Mouse (Mus musculus) left cerebral cortex, postnatal 14 days (tissue): ENCODE measurements at regions not wholly inside any gene's neighbourhood (a gene's known extent, or its start where the extent isn't known, plus 50 kb on each side); places are given as distances from the start of the nearest gene placed in this dataset.

ENCODE experiments used
- DNase-seq, 2 experiments: peaks; one replicate each; pipeline ENCODE4 v3.0.0; 2021 to 2022; ENCODE audit warnings: low spot score in 2 of 2, mixed read lengths in 1 of 2
- intact Hi-C: fragments of 180-260 bp; cut with DNase I; formaldehyde crosslinking; loops from one replicate; pipeline ENCODE4 v1.15.1; 2025

DNA sequence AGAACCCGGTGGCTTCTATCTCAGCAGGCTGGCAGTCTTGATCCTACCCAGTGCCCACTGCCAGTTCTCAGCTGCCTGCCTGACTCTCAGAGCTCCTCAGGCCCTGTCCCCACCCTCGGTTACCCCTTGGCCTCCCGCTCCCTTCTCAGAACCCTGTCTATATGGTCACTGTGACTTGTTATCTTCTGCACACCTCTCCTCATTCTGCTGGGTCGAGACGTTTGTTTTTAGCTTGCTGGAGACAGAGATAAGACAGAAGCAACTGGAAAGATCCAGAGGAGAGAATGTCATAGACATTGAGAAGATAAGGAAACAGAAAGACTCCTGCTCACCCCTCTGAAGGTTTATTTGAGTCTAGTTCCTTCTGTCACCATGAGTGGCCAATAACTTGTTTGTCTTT, 53.8 kb upstream of the Phc1 start:
- intact Hi-C loops: loop anchor here (5.0 to 10.0 kb wide), 2 partner anchors 137 to 839 kb away; no protein-coding TSS in a partner anchor
- DNase-seq: no peak

DNA sequence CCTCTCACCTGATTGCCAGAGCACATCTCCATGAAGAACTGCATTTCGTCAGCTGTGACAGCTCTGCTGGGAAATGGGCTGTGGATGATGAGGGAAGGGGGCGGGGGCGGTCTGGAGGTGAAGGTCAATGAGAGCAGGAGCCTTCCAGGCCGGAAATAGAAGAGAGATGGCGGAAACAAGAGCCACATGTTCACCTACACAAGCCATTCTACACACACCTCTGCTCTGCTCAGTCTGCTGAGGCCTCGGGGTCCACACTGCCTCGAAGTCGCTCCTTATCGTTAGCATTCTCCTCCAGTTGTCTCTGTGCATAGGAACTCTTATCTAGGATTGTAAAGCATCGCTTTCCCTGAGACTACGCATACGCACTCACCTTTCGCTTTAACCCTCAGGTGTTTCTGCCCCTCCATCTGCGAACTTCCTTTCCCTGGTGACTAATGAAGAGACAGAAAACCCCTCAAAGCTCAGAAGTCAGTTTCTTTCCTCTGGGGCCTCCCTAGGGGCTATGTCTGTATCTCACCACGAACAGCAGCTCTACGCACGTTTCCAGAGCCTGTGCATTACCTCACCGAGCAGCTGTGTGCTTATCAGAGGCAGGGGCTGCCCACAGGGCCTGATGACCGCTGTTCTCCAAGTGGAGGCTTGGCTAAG, 53.0 kb upstream of the Phc1 start:
- no peak for DNase-seq
- intact Hi-C loops: loop anchor here (2.0 to 10.0 kb wide), 3 partner anchors 53 to 839 kb away; partner anchors contain the start of gene Phc1

DNA sequence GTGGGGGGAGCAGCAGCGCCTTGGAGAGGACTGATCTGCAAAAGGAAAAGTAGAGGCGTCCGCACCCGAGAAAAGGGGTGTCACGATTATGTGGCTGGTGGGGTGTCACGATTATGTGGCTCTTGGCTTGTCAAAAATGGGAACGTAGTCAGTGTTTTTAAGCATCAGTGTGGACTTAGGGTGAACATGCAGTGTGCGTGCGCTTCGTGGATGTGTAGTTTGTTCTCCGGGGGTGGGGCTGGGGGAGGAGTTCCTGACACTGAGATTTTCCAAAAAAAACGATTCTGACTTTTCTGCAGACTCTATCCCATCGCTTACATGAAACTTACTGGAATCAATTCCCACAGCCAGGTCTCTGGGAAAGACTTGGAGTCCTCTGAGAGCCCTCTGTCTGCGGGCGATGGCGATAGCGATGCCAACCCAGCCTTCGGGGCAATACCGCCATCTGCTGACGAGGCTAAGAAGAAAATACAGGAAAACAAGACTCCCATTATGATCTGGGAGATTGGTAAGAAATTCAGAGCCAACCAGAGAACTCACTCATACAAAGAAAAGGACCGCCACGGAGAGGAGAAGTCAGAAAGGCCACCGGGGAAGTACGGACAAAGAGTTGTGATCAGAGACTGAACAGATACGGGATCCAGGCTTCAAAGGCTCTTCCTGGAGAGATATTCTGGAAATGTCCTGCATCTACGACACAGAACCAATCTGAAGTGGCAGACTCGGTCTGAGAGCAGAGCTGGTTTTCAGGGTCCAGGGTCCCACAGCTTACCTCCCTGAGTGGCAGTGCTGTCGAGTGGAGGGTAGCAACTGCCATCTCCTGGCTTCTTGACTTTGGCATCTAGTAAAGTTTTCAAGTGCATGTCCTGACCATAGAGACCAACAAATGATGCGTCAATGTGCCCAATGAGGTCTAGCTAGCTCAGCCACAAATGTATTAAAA, 51.6 kb upstream of the Phc1 start:
- intact Hi-C loops: loop anchor here (2.0 to 10.0 kb wide), 3 partner anchors 51 to 837 kb away; partner anchors contain the start of gene Phc1

DNA sequence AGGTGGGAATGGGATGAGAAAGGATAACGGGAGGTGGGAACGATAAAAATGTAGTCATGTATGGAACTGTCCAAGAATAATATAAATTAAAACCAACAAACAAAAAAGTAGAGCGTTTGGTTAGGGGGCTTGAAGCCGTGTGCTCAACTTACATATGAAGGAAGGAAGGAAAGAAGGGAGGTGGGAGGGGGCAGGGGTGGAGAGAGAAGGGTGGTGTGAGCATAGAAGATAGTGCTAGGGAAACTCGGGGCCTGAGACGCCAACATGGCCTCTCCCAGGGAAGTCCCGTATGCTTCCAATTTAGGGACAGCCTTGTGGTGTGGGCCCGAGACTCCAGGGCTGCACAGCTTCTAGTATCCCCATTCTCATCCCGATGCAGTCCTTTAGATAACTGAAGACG, 50.8 kb upstream of the Phc1 start:
- no peak for DNase-seq
- intact Hi-C loops: loop anchor here (5.0 to 10.0 kb wide), 2 partner anchors 134 to 836 kb away; no protein-coding TSS in a partner anchor

More for the DNA sequence above, 51.6 kb upstream of the Phc1 start:
- DNase-seq: peak; percentile 77 to 85

DNA sequence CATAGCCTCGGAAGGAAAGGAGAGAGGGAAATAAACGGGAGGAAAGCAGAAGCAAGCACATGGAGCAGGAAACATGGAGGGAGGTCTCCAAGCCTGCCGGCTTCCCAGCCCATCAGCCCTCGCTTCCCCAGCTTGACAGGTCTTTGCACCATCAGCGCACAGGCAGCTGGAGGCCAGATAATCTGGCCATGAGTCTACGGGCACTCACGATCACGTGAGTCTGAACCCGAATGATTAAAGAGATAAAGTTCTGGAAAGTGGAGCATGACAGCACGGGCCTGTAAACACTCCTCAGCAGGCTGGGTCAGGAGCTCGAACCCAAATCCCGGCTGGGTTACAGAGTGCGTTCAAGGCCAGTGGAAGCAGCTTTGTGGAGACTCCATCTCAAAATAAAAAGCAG, 50.4 kb upstream of the Phc1 start:
- DNase-seq: no peak
- intact Hi-C loops: loop anchor here (5.0 to 10.0 kb wide), 2 partner anchors 133 to 836 kb away; no protein-coding TSS in a partner anchor
